Mouse (Mus musculus) neutrophil, adult 5-6 weeks (primary cell): ENCODE data around the gene Rbfox3. TPM values are rescaled to one million over a fixed set of nuclear protein-coding genes. Genes with fewer than 3 reads are reported as not detected.

Source experiments
- ATAC-seq: fragments of 151-379, 151-347 bp; 2 replicates; pipeline ENCODE4 v1.8.0; 2017; ENCODE audit warnings: mild to moderate bottlenecking, moderate TSS enrichment; ENCODE audit not compliant: insufficient number of reproducible peaks, poor library complexity, low FRiP score, severe bottlenecking; ENCODE audit errors: extremely low read depth
- total RNA-seq: library from RNA; stranded (forward); fragments of 200-1000 nt; gene quantifications from 2 replicates; pipeline ENCODE4 v1.2.3, GENCODE M21; 2017

Gene Rbfox3
- total RNA-seq, 1 experiment from 2014 or later: not detected

GRCm38 (mm10) chr11:118551705-118552104, 359.7 kb downstream of the Rbfox3 start:
- no peak for ATAC-seq

- ATAC-seq: no peak
Observed at GRCm38 (mm10) chr11:118550773-118551520, 360.4 kb downstream of the Rbfox3 start.

GRCm38 (mm10) chr11:118548242-118548641, 363.2 kb downstream of the Rbfox3 start:
- ATAC-seq: no peak

GRCm38 (mm10) chr11:118546269-118546668, 365.1 kb downstream of the Rbfox3 start:
- no peak for ATAC-seq

- no peak for ATAC-seq
Observed at GRCm38 (mm10) chr11:118545690-118546089, 365.7 kb downstream of the Rbfox3 start.

- no peak for ATAC-seq
Observed at GRCm38 (mm10) chr11:118544564-118544963, 366.8 kb downstream of the Rbfox3 start.

GRCm38 (mm10) chr11:118542906-118543305, 368.5 kb downstream of the Rbfox3 start:
- ATAC-seq: no peak

- no peak for ATAC-seq
Observed at GRCm38 (mm10) chr11:118540411-118541026, 370.9 kb downstream of the Rbfox3 start.

GRCm38 (mm10) chr11:118538008-118538407, 373.4 kb downstream of the Rbfox3 start:
- no peak for ATAC-seq

GRCm38 (mm10) chr11:118534382-118535092, 376.9 kb downstream of the Rbfox3 start:
- ATAC-seq: no peak

- ATAC-seq: no peak
Observed at GRCm38 (mm10) chr11:118530313-118530712, 381.1 kb downstream of the Rbfox3 start.

- ATAC-seq: no peak
Observed at GRCm38 (mm10) chr11:118528761-118529160, 382.6 kb downstream of the Rbfox3 start.

GRCm38 (mm10) chr11:118525059-118525458, 386.3 kb downstream of the Rbfox3 start:
- no peak for ATAC-seq

GRCm38 (mm10) chr11:118523496-118524145, 387.8 kb downstream of the Rbfox3 start:
- ATAC-seq: no peak

- ATAC-seq: no peak
Observed at GRCm38 (mm10) chr11:118520932-118521331, 390.5 kb downstream of the Rbfox3 start.

- no peak for ATAC-seq
Observed at GRCm38 (mm10) chr11:118520251-118520650, 391.1 kb downstream of the Rbfox3 start.

GRCm38 (mm10) chr11:118518743-118519142, 392.7 kb downstream of the Rbfox3 start:
- no peak for ATAC-seq

- no peak for ATAC-seq
Observed at GRCm38 (mm10) chr11:118517924-118518323, 393.5 kb downstream of the Rbfox3 start.

- no peak for ATAC-seq
Observed at GRCm38 (mm10) chr11:118512257-118512910, 399.0 kb downstream of the Rbfox3 start.
